Mouse (Mus musculus) liver, postnatal 0 days (tissue): Measurements from ENCODE around the gene Gpr87. TPM values are rescaled to one million over a fixed set of nuclear protein-coding genes. Genes with fewer than 3 reads are reported as not detected.

Experiments
- ATAC-seq: fragments of 200-750 bp; cut with Nextera tagmentation; 2 replicates; pipeline ENCODE4 v1.8.0; 2017; ENCODE audit warnings: mild to moderate bottlenecking, moderate library complexity
- DNase-seq: peaks from one replicate; pipeline ENCODE4 v3.0.0-alpha.2; 2016
- H3K27ac ChIP-seq: fragments of 300-500 bp; sonication (generic); 2 replicates; pipeline ENCODE4 v1.5.1; 2014; ENCODE audit warnings: antibody characterized with exemption, moderate library complexity, mild to moderate bottlenecking, low read depth
- H3K27me3 ChIP-seq: fragments of 300-500 bp; sonication (generic); 2 replicates; pipeline ENCODE4 v1.6.1; 2014; ENCODE audit warnings: low read length, control low read depth, mixed read lengths; ENCODE audit not compliant: insufficient read depth
- H3K36me3 ChIP-seq: fragments of 300-500 bp; sonication (generic); replicated peaks from 2 replicates; pipeline ENCODE4 v1.6.1; 2014; ENCODE audit warnings: mild to moderate bottlenecking, control low read depth, low read length, moderate library complexity, mixed read lengths; ENCODE audit not compliant: insufficient read depth
- H3K4me1 ChIP-seq: fragments of 300-500 bp; sonication (generic); 2 replicates; pipeline ENCODE4 v1.6.1; 2014; ENCODE audit warnings: antibody characterized with exemption, mild to moderate bottlenecking, control low read depth; ENCODE audit not compliant: insufficient read depth
- H3K4me2 ChIP-seq: fragments of 300-500 bp; sonication (generic); 2 replicates; pipeline ENCODE4 v1.6.1; 2014; ENCODE audit warnings: low read depth, mild to moderate bottlenecking, low read length, moderate library complexity, mixed read lengths
- H3K4me3 ChIP-seq: fragments of 300-500 bp; sonication (generic); 2 replicates; pipeline ENCODE4 v1.5.1; 2014; ENCODE audit warnings: low read depth, low read length
- H3K9ac ChIP-seq: fragments of 300-500 bp; sonication (generic); replicated peaks from 2 replicates; pipeline ENCODE4 v1.6.1; 2014; ENCODE audit warnings: mild to moderate bottlenecking, moderate library complexity
- H3K9me3 ChIP-seq: fragments of 300-500 bp; sonication (generic); 2 replicates; pipeline ENCODE4 v1.6.1; 2016; ENCODE audit warnings: mild to moderate bottlenecking, control low read depth, low read length, mixed read lengths
- CTCF ChIP-seq: sonication (generic); IDR thresholded peaks from 2 replicates; pipeline ENCODE4 v1.5.1; 2016; ENCODE audit warnings: antibody characterized with exemption, low read depth
- EP300 ChIP-seq: IDR thresholded peaks from 2 replicates; pipeline ENCODE4 v1.6.1; 2016; ENCODE audit warnings: antibody characterized with exemption, low read depth, mild to moderate bottlenecking
- WGBS: fragments of 180-500 bp; shearing (Covaris S2); extraction: QIAGEN DNeasy Blood & Tissue Kit; methylation state at CpG from one replicate; pipeline ENCODE4 v1.1.7; 2014; ENCODE audit not compliant: insufficient replicate concordance; 5-methylcytosine and 5-hydroxymethylcytosine counted together
- polyA plus RNA-seq: library from polyadenylated mRNA; unstranded; fragments of >200 nt; fragmentation: Nextera tagmentation; extraction: Ambion mirVana; gene quantifications from 2 replicates; pipeline ENCODE4 v1.2.1, GENCODE M21; 2015

Gene Gpr87
- polyA plus RNA-seq, 1 experiment from 2014 or later = not detected

- H3K4me1 ChIP-seq = peaks cover 7% of the 10 kb centered on the region; the same call in 1 of the 2 replicates
- no peaks in the 10 kb centered on the region for H3K27me3 ChIP-seq
- H3K27ac ChIP-seq = no peak overlapping the region
- TF ChIP-seq EP300 (no peak), CTCF (no peak)
- H3K4me3 ChIP-seq = no peak overlapping the region
- ATAC-seq (no peak), DNase-seq (no peak)
- H3K9ac ChIP-seq = no peak overlapping the region
- H3K9me3 ChIP-seq = no peaks in the 10 kb centered on the region
- H3K4me2 ChIP-seq = no peak overlapping the region
- no peaks in the 10 kb centered on the region for H3K36me3 ChIP-seq
Measured at GRCm38 (mm10) chr3:59225411-59225810, 30.5 kb upstream of the Gpr87 start.

DNA sequence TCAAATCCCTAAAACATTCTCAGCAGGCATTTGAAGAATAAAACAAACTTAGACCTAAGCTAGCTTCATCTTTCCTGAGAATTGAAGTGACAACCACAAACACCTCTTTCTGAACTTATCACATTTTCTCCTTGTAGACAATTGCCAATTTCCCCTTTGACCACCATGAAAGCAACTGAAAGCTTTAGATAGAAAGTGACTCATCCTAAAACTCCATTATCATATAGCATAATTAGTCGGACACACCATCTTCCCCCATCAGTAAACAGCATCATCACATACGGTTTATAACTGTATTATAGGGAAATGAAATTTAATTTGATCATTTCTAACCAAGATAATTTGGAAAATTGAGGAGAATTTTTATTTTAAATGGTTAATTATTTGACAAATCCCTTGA lies 27.4 kb upstream of the Gpr87 start:
- H3K36me3 ChIP-seq = no peaks in the 10 kb centered on the region
- H3K27me3 ChIP-seq = no peaks in the 10 kb centered on the region
- H3K4me3 ChIP-seq = no peak overlapping the region
- ATAC-seq (no peak), DNase-seq (no peak)
- H3K9ac ChIP-seq = no peak overlapping the region
- no peak overlapping the region for H3K4me2 ChIP-seq
- peaks cover 3% of the 10 kb centered on the region; the same call in 1 of the 2 replicates for H3K4me1 ChIP-seq
- WGBS = 61% methylated on average over 2 of the region's 2 CpGs
- no peak overlapping the region for H3K27ac ChIP-seq
- TF ChIP-seq CTCF = no peak
- TF ChIP-seq EP300 = no peak
- no peaks in the 10 kb centered on the region for H3K9me3 ChIP-seq

GRCm38 (mm10) chr3:59219326-59219725 lies 24.4 kb upstream of the Gpr87 start:
- H3K27ac ChIP-seq = no peak overlapping the region
- no peak for DNase-seq
- WGBS = 75% methylated on average over 2 of the region's 2 CpGs
- H3K4me3 ChIP-seq = no peak overlapping the region
- no peaks in the 10 kb centered on the region; the same call in 1 of the 2 replicates for H3K4me1 ChIP-seq
- H3K9ac ChIP-seq = no peak overlapping the region
- no peaks in the 10 kb centered on the region for H3K36me3 ChIP-seq
- no peaks in the 10 kb centered on the region for H3K27me3 ChIP-seq
- no peak overlapping the region for H3K4me2 ChIP-seq
- no peaks in the 10 kb centered on the region for H3K9me3 ChIP-seq
- no peak for ATAC-seq
- TF ChIP-seq EP300 (no peak), CTCF (no peak)

DNA sequence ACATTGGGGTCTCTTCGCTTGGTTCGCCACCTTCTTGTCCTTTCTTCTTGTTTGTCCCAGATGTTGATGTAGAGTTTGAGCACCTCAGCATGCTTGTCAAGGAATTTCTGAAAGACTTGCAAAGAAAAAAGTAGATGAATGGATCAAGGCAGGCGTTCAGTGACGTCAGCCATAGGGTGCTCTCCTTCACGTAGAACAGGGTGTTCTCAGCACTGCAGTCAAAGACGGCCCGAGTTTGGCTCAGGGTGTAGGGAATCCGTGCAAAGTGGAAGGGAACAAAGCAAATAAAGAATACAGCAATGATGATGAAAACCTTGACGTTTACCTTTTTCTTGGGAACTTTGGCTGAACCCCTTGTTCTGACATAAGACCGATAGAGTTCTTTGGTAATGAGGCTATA lies 22.3 kb upstream of the Gpr87 start:
- Histone ChIP-seq H3K4me1 (no peaks in the 10 kb centered on the region), H3K4me2 (no peak overlapping the region), H3K27me3 (no peaks in the 10 kb centered on the region), H3K36me3 (no peaks in the 10 kb centered on the region), H3K27ac (no peak overlapping the region), H3K4me3 (no peak overlapping the region), H3K9me3 (no peaks in the 10 kb centered on the region), H3K9ac (no peak overlapping the region)
- TF ChIP-seq CTCF = no peak
- no peak for TF ChIP-seq EP300
- ATAC-seq (no peak), DNase-seq (no peak)
- 82% methylated on average over 10 of the region's 10 CpGs for WGBS

DNA sequence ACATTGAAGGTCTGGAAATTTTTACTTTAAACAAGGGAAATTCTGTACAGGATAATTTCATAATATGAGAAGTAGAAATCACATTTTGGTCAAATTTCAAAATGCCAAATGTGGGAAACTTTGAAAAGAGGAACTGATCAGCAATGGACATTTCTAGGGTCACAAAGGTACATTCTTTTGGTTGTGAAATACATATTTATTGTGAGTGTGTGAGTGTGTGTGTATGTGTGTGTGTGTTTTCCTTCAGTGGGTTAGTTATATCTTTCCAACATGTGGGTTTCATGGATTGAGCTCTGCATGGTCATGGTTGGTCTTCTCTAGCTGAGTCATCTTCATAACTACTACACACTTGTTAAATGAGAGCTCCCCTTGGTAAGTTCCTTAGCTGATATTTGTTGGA lies 17.5 kb upstream of the Gpr87 start:
- DNase-seq = no peak
- TF ChIP-seq CTCF (no peak), EP300 (no peak)
- no peaks in the 10 kb centered on the region for H3K4me1 ChIP-seq
- no peak overlapping the region for H3K4me2 ChIP-seq
- no peak overlapping the region for H3K27ac ChIP-seq
- ATAC-seq = no peak
- no peaks in the 10 kb centered on the region for H3K9me3 ChIP-seq
- H3K27me3 ChIP-seq = no peaks in the 10 kb centered on the region
- H3K9ac ChIP-seq = no peak overlapping the region
- no peak overlapping the region for H3K4me3 ChIP-seq
- H3K36me3 ChIP-seq = no peaks in the 10 kb centered on the region

DNA sequence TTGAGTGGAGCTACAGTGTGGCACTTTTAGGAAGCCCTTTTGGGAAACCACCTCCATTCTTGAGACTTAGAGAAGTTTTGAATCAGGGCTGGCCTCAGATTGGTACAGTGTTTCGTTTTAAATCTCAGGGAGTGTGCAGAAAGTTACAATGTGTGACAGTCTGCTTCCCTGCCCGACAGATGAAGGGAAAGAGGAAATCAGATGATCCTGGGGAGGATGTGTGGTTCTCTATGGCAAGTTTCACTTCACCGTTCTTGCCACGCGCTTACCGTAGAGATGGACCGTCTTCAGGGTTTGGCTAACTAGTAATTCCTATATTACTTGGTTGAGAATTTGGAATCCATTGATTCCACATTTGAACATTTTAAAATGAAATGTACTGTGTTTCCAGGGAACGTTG lies 16.9 kb upstream of the Gpr87 start:
- H3K9ac ChIP-seq = no peak overlapping the region
- 0 out of 2 replicates have a peak overlapping the region, but pooled peaks have one; percentile 25 for H3K27ac ChIP-seq
- H3K4me3 ChIP-seq = no peak overlapping the region
- H3K27me3 ChIP-seq = no peaks in the 10 kb centered on the region
- H3K4me2 ChIP-seq = peak overlapping the region; percentile 24
- no peaks in the 10 kb centered on the region for H3K36me3 ChIP-seq
- no peaks in the 10 kb centered on the region for H3K9me3 ChIP-seq
- TF ChIP-seq EP300 = no peak
- TF ChIP-seq CTCF = no peak
- H3K4me1 ChIP-seq = no peaks in the 10 kb centered on the region
- DNase-seq (no peak), ATAC-seq (no peak)
- 54% methylated on average over 8 of the region's 8 CpGs for WGBS

DNA sequence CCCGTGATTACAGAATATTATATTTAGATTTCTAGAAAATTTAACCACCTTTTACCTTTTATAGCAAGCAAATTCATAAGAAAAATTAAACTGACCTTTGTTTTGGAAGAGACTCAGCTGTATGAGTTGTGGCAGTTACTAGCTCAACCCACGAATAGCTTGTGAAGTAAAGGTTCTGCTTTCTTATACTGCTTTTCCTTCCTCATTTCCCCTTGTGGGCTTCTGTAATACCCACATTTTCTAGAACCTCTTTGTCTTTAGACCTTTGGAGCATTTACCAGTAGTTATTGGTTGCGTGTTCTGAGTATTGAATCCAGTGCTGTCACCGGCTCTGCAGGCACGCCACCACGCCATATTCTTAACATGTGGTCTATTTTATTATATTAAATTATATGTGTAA lies 15.8 kb upstream of the Gpr87 start, which contains the start of gene P2ry13:
Gene P2ry13, minus strand, starts transcription at position 156 of the 400 bp plus-strand sequence.
- Histone ChIP-seq H3K4me1 (peaks cover 4% of the 10 kb centered on the region), H3K9ac (no peak within 1 kb of the TSS), H3K4me2 (peak within 1 kb of the TSS; percentile 49), H3K27me3 (no peaks in the 10 kb centered on the region), H3K27ac (peak within 1 kb of the TSS; percentile 44), H3K36me3 (no peaks in the 10 kb centered on the region), H3K4me3 (peak within 1 kb of the TSS; percentile 32; the same call in 1 of the 2 replicates), H3K9me3 (no peaks in the 10 kb centered on the region)
- WGBS = 52% methylated on average over 6 of the region's 6 CpGs
- TF ChIP-seq CTCF (no peak), EP300 (no peak)
- DNase-seq (no peak), ATAC-seq (no peak; the same call in 1 of the 2 replicates)
